Mouse (Mus musculus) telencephalon, adult 2 months (tissue): ENCODE measurements at regions not wholly inside any gene's neighbourhood (a gene's known extent, or its start where the extent isn't known, plus 50 kb on each side); places are given as distances from the start of the nearest gene placed in this dataset.
A peak's percentile ranks its signal among the peaks of the same experiment; 100 is the strongest.

ENCODE experiments used
- DNase-seq: peaks from one replicate; pipeline ENCODE4 v3.0.0-alpha.2; 2011; ENCODE audit warnings: low read depth, low spot score

- peak; percentile 80 for DNase-seq
Observed at GRCm38 (mm10) chr16:95814513-95815118, 112.7 kb downstream of the Ets2 start.

- no peak for DNase-seq
Observed at GRCm38 (mm10) chr16:95811092-95811491, 109.2 kb downstream of the Ets2 start.

GRCm38 (mm10) chr16:95809127-95809876 lies 107.4 kb downstream of the Ets2 start:
- no peak for DNase-seq

GRCm38 (mm10) chr16:95806510-95806909 lies 104.6 kb downstream of the Ets2 start:
- DNase-seq: no peak

- no peak for DNase-seq
Observed at GRCm38 (mm10) chr16:95804199-95804598, 102.3 kb downstream of the Ets2 start.

- peak; percentile 45 for DNase-seq
Observed at GRCm38 (mm10) chr16:95802641-95803040, 100.8 kb downstream of the Ets2 start.

- peak; percentile 47 for DNase-seq
Observed at GRCm38 (mm10) chr16:95802207-95802606, 100.3 kb downstream of the Ets2 start.

GRCm38 (mm10) chr16:95800911-95801442 lies 99.1 kb downstream of the Ets2 start:
- DNase-seq: no peak

- DNase-seq: peak; percentile 60
Observed at GRCm38 (mm10) chr16:95798582-95798981, 96.7 kb downstream of the Ets2 start.

GRCm38 (mm10) chr16:95798099-95798498 lies 96.2 kb downstream of the Ets2 start:
- DNase-seq: no peak

- DNase-seq: no peak
Observed at GRCm38 (mm10) chr16:95797141-95797540, 95.3 kb downstream of the Ets2 start.

GRCm38 (mm10) chr16:95794876-95795275 lies 93.0 kb downstream of the Ets2 start:
- no peak for DNase-seq

GRCm38 (mm10) chr16:95794281-95794727 lies 92.4 kb downstream of the Ets2 start:
- DNase-seq: no peak

- no peak for DNase-seq
Observed at GRCm38 (mm10) chr16:95790691-95791090, 88.8 kb downstream of the Ets2 start.

- no peak for DNase-seq
Observed at GRCm38 (mm10) chr16:95789548-95789947, 87.7 kb downstream of the Ets2 start.

- no peak for DNase-seq
Observed at GRCm38 (mm10) chr16:95781681-95782080, 79.8 kb downstream of the Ets2 start.

GRCm38 (mm10) chr16:95780431-95780830 lies 78.6 kb downstream of the Ets2 start:
- DNase-seq: no peak

- DNase-seq: no peak
Observed at GRCm38 (mm10) chr16:95778845-95779722, 77.2 kb downstream of the Ets2 start.

- DNase-seq: peak; percentile 75
Observed at GRCm38 (mm10) chr16:95778173-95778572, 76.3 kb downstream of the Ets2 start.

GRCm38 (mm10) chr16:95776610-95777363 lies 74.9 kb downstream of the Ets2 start:
- DNase-seq: no peak

GRCm38 (mm10) chr16:95776010-95776409 lies 74.1 kb downstream of the Ets2 start:
- DNase-seq: no peak
